Mouse (Mus musculus) MEL (cell line): ENCODE measurements around the gene Dnajc22. TPM values are rescaled to one million over a fixed set of nuclear protein-coding genes. Genes with fewer than 3 reads are reported as not detected.
A peak's percentile ranks its signal among the peaks of the same experiment; 100 is the strongest.

Experiments used
- DNase-seq: peaks from one replicate; pipeline ENCODE4 v3.0.0; 2011; ENCODE audit warnings: low read depth, low spot score
- H3K27ac ChIP-seq: 2 replicates; pipeline ENCODE4 v1.5.1; 2012; ENCODE audit warnings: low read depth, mild to moderate bottlenecking, control low read depth, low read length, moderate library complexity; ENCODE audit not compliant: control insufficient read depth
- H3K27me3 ChIP-seq, 2 experiments: fragments of 150-350 bp in 1 of 2; sonication (generic) in 1 of 2; 2 replicates each; pipeline ENCODE4 v1.6.1; 2012; ENCODE audit warnings: low read length in 2 of 2, mild to moderate bottlenecking in 2 of 2, improper control_type of control experiment in 1 of 2, moderate library complexity in 1 of 2; ENCODE audit not compliant: insufficient read depth in 2 of 2, control insufficient read depth in 1 of 2
- H3K36me3 ChIP-seq, 2 experiments: 2 replicates each; pipeline ENCODE4 v1.6.1; 2012 to 2014; ENCODE audit warnings: low read length in 2 of 2, improper control_type of control experiment in 1 of 2, inconsistent platforms in 1 of 2, mild to moderate bottlenecking in 1 of 2; ENCODE audit not compliant: insufficient read depth in 2 of 2, control insufficient read depth in 1 of 2
- H3K4me1 ChIP-seq, 2 experiments: fragments of 150-350 bp in 1 of 2; sonication (generic) in 1 of 2; 2 replicates each; pipeline ENCODE4 v1.6.1; 2012; ENCODE audit warnings: low read length in 2 of 2, improper control_type of control experiment in 1 of 2, mild to moderate bottlenecking in 1 of 2; ENCODE audit not compliant: insufficient read depth in 2 of 2, control insufficient read depth in 1 of 2
- H3K4me3 ChIP-seq, 2 experiments: fragments of 150-350 bp in 1 of 2; sonication (generic) in 1 of 2; 2 replicates each; pipeline ENCODE4 v1.5.1; 2012; ENCODE audit warnings: low read depth in 2 of 2, low read length in 2 of 2, mild to moderate bottlenecking in 2 of 2, moderate library complexity in 2 of 2, control low read depth in 1 of 2, improper control_type of control experiment in 1 of 2; ENCODE audit not compliant: control insufficient read depth in 1 of 2, insufficient read depth in 1 of 2
- H3K79me2 ChIP-seq: 2 replicates; pipeline ENCODE4 v1.6.1; 2012; ENCODE audit warnings: mild to moderate bottlenecking, low read length, moderate library complexity; ENCODE audit not compliant: control insufficient read depth, poor library complexity, insufficient read depth
- H3K9ac ChIP-seq: 2 replicates; pipeline ENCODE4 v1.6.1; 2012; ENCODE audit warnings: low read depth, mild to moderate bottlenecking, control low read depth, low read length, moderate library complexity; ENCODE audit not compliant: control insufficient read depth, poor library complexity, severe bottlenecking
- H3K9me3 ChIP-seq: fragments of 150-350 bp; sonication (generic); replicated peaks from 2 replicates; pipeline ENCODE4 v1.6.1; 2012; ENCODE audit warnings: mild to moderate bottlenecking, low read length, improper control_type of control experiment, moderate library complexity; ENCODE audit not compliant: insufficient read depth
- BHLHE40 ChIP-seq: IDR thresholded peaks from 2 replicates; pipeline ENCODE4 v1.6.1; 2012; ENCODE audit warnings: low read depth, mild to moderate bottlenecking, inconsistent platforms, low read length, improper control_type of control experiment, borderline replicate concordance
- CHD1 ChIP-seq: IDR thresholded peaks from 2 replicates; pipeline ENCODE4 v1.6.1; 2012; ENCODE audit warnings: low read depth, mild to moderate bottlenecking, inconsistent platforms, low read length, improper control_type of control experiment
- CTCF ChIP-seq, 3 experiments: IDR thresholded peaks in 2 of 3; conservative IDR thresholded peaks in 1 of 3; 2 replicates each; pipeline ENCODE4 v1.5.1; 2011 to 2012; ENCODE audit warnings: low read length in 3 of 3, low read depth in 2 of 3, mild to moderate bottlenecking in 2 of 3, improper control_type of control experiment in 1 of 3, inconsistent platforms in 1 of 3, mixed read lengths in 1 of 3, moderate library complexity in 1 of 3; ENCODE audit not compliant: control insufficient read depth in 1 of 3, insufficient read depth in 1 of 3, poor library complexity in 1 of 3, severe bottlenecking in 1 of 3
- ELF1 ChIP-seq: IDR thresholded peaks from 2 replicates; pipeline ENCODE4 v1.6.1; 2014; ENCODE audit warnings: low read depth, mild to moderate bottlenecking, inconsistent platforms, low read length, improper control_type of control experiment, moderate library complexity
- EP300 ChIP-seq, 2 experiments: IDR thresholded peaks; 2 replicates each; pipeline ENCODE4 v1.6.1; 2011; ENCODE audit warnings: improper control_type of control experiment in 2 of 2, low read length in 2 of 2, low read depth in 1 of 2, mild to moderate bottlenecking in 1 of 2
- ETS1 ChIP-seq: IDR thresholded peaks from 2 replicates; pipeline ENCODE4 v1.6.1; 2012; ENCODE audit warnings: low read depth, mild to moderate bottlenecking, inconsistent platforms, low read length, improper control_type of control experiment, moderate library complexity
- HCFC1 ChIP-seq: IDR thresholded peaks from 2 replicates; pipeline ENCODE4 v1.6.1; 2012; ENCODE audit warnings: low read depth, mild to moderate bottlenecking, inconsistent platforms, low read length, improper control_type of control experiment, moderate library complexity
- KAT2A ChIP-seq: conservative IDR thresholded peaks from 2 replicates; pipeline ENCODE4 v1.6.1; 2012; ENCODE audit warnings: low read depth, low read length, improper control_type of control experiment, inconsistent platforms
- MAZ ChIP-seq: IDR thresholded peaks from 2 replicates; pipeline ENCODE4 v1.6.1; 2012; ENCODE audit warnings: low read depth, mild to moderate bottlenecking, inconsistent platforms, low read length, improper control_type of control experiment
- MXI1 ChIP-seq: IDR thresholded peaks from 2 replicates; pipeline ENCODE4 v1.6.1; 2011; ENCODE audit warnings: mild to moderate bottlenecking, low read depth, low read length, improper control_type of control experiment
- MYB ChIP-seq: IDR thresholded peaks from 2 replicates; pipeline ENCODE4 v1.6.1; 2011; ENCODE audit warnings: mild to moderate bottlenecking, low read depth, low read length, improper control_type of control experiment
- NELFE ChIP-seq: IDR thresholded peaks from 2 replicates; pipeline ENCODE4 v1.6.1; 2011; ENCODE audit warnings: low read depth, low read length, improper control_type of control experiment
- RAD21 ChIP-seq: IDR thresholded peaks from 2 replicates; pipeline ENCODE4 v1.6.1; 2011; ENCODE audit warnings: mild to moderate bottlenecking, low read depth, low read length, improper control_type of control experiment
- SIN3A ChIP-seq: IDR thresholded peaks from 2 replicates; pipeline ENCODE4 v1.6.1; 2012; ENCODE audit warnings: low read length, improper control_type of control experiment, inconsistent platforms
- SMC3 ChIP-seq: IDR thresholded peaks from 2 replicates; pipeline ENCODE4 v1.6.1; 2011; ENCODE audit warnings: low read depth, low read length, improper control_type of control experiment
- TAL1 ChIP-seq: IDR thresholded peaks from 2 replicates; pipeline ENCODE4 v1.6.1; 2012; ENCODE audit warnings: mild to moderate bottlenecking, inconsistent platforms, low read length, moderate library complexity, mixed read lengths
- TBP ChIP-seq: IDR thresholded peaks from 2 replicates; pipeline ENCODE4 v1.8.0; 2011; ENCODE audit warnings: low read depth, low read length, improper control_type of control experiment
- UBTF ChIP-seq: IDR thresholded peaks from 2 replicates; pipeline ENCODE4 v1.6.1; 2012; ENCODE audit warnings: low read depth, mild to moderate bottlenecking, inconsistent platforms, low read length, improper control_type of control experiment, moderate library complexity, borderline replicate concordance; ENCODE audit not compliant: insufficient read depth
- ZC3H11A ChIP-seq: IDR thresholded peaks from 2 replicates; pipeline ENCODE4 v1.6.1; 2012; ENCODE audit warnings: low read depth, mild to moderate bottlenecking, inconsistent platforms, low read length, improper control_type of control experiment
- ZMIZ1 ChIP-seq: IDR thresholded peaks from 2 replicates; pipeline ENCODE4 v1.6.1; 2012; ENCODE audit warnings: low read depth, mild to moderate bottlenecking, inconsistent platforms, low read length, improper control_type of control experiment, moderate library complexity
- ZNF384 ChIP-seq: IDR thresholded peaks from 2 replicates; pipeline ENCODE4 v1.6.1; 2012; ENCODE audit warnings: low read depth, mild to moderate bottlenecking, inconsistent platforms, low read length, improper control_type of control experiment
- polyA plus RNA-seq, 2 experiments: library from polyadenylated mRNA; stranded (reverse) in 1 of 2; unstranded in 1 of 2; fragments of >175 nt in 1 of 2; fragments of >200 nt in 1 of 2; gene quantifications; 2 replicates each; pipeline versions ENCODE4 v1.2.1 to v1.2.4; 2012; ENCODE audit warnings: low replicate concordance in 2 of 2, low read depth in 1 of 2; ENCODE audit not compliant: insufficient read length in 2 of 2, insufficient read depth in 1 of 2, missing spikeins in 1 of 2
- total RNA-seq: library from RNA; depleted of rRNA; stranded (reverse); fragments of 300-350 nt; gene quantifications from 2 replicates; pipeline ENCODE4 v1.2.3, GENCODE M21; 2012

Dnajc22 gene
- total and polyA plus RNA-seq, 3 experiments: 3.2 to 5.3 TPM; not detected in 1

- H3K4me1 ChIP-seq: no peaks in the 10 kb centered on the region
- no peaks in the 10 kb centered on the region for H3K9me3 ChIP-seq
- no peak overlapping the region for H3K27ac ChIP-seq
- H3K4me3 ChIP-seq: no peak overlapping the region
- no peaks in the 10 kb centered on the region for H3K79me2 ChIP-seq
- H3K27me3 ChIP-seq: no peaks in the 10 kb centered on the region
- H3K9ac ChIP-seq: no peak overlapping the region
- TF ChIP-seq CTCF (IDR thresholded peaks at IDR 0.05 in 2 of 3, conservative IDR thresholded peaks at IDR 0.05 in 1 of 3; ENCODE audit: control insufficient read depth in 1 of 3, insufficient read depth in 1 of 3, low read depth in 2 of 3, low read length in 3 of 3, poor library complexity in 1 of 3, severe bottlenecking in 1 of 3) (peak; percentile 85 to 88 (median 86)), RAD21 (peak; percentile 51), ZC3H11A (peak; percentile 34; the same call in 1 of the 2 replicates), UBTF (no peak), MXI1 (0 out of 2 replicates have a peak, but pooled peaks have one; percentile 18), SMC3 (peak; percentile 87), ETS1 (no peak)
- H3K36me3 ChIP-seq: no peaks in the 10 kb centered on the region
- DNase-seq: peak; percentile 70
Observed at GRCm38 (mm10) chr15:99139669-99140068, 46.7 kb downstream of the Dnajc22 start.

GRCm38 (mm10) chr15:99150516-99150915, 57.5 kb downstream of the Dnajc22 start:
- no peaks in the 10 kb centered on the region for H3K4me1 ChIP-seq
- H3K36me3 ChIP-seq: peaks cover 0 to 4% of the 10 kb centered on the region in 2 experiments; a peak in 1 of 4 replicates
- no peak overlapping the region for H3K27ac ChIP-seq
- DNase-seq: no peak
- H3K9ac ChIP-seq: no peak overlapping the region
- H3K4me3 ChIP-seq: no peak overlapping the region
- H3K27me3 ChIP-seq: no peaks in the 10 kb centered on the region; a peak in 1 of 4 replicates
- 0 out of 2 replicates have a peak, but pooled peaks cover 2% of the 10 kb centered on the region for H3K9me3 ChIP-seq
- no peaks in the 10 kb centered on the region for H3K79me2 ChIP-seq
- TF ChIP-seq SIN3A (no peak), ZMIZ1 (no peak), ELF1 (no peak), NELFE (no peak), UBTF (no peak), TBP (no peak)

- Histone ChIP-seq H3K36me3 (peaks cover 0 to 4% of the 10 kb centered on the region in 2 experiments; a peak in 1 of 4 replicates), H3K4me3 (no peak overlapping the region), H3K9me3 (0 out of 2 replicates have a peak, but pooled peaks cover 2% of the 10 kb centered on the region), H3K4me1 (no peaks in the 10 kb centered on the region), H3K9ac (no peak overlapping the region), H3K27ac (no peak overlapping the region), H3K79me2 (no peaks in the 10 kb centered on the region), H3K27me3 (no peaks in the 10 kb centered on the region; a peak in 1 of 4 replicates)
- no peak for DNase-seq
- TF ChIP-seq BHLHE40 (no peak), CHD1 (no peak), SIN3A (no peak), HCFC1 (no peak), MXI1 (no peak), TBP (no peak), MAZ (no peak), SMC3 (no peak), MYB (no peak), TAL1 (no peak), ZNF384 (no peak), ELF1 (no peak), KAT2A (no peak), EP300 (IDR thresholded peaks at IDR 0.05; ENCODE audit: low read depth in 1 of 2, low read length in 2 of 2) (no peak), ETS1 (no peak)
Observed at GRCm38 (mm10) chr15:99151324-99151723, 58.4 kb downstream of the Dnajc22 start.
